Mouse (Mus musculus) heart, adult 2 months (tissue): Measurements from ENCODE around the gene Kcnj3.

ENCODE experiments used
- CTCF ChIP-seq: fragments of 200-600 bp; IDR thresholded peaks from 2 replicates; pipeline ENCODE4 v1.8.1; 2022; ENCODE audit warnings: antibody characterized with exemption, mild to moderate bottlenecking, moderate library complexity
- EP300 ChIP-seq: fragments of 200-500 bp; IDR thresholded peaks from 2 replicates; pipeline ENCODE4 v1.6.1; 2011; ENCODE audit warnings: low read depth, low read length, control low read depth; ENCODE audit not compliant: insufficient read depth

DNA sequence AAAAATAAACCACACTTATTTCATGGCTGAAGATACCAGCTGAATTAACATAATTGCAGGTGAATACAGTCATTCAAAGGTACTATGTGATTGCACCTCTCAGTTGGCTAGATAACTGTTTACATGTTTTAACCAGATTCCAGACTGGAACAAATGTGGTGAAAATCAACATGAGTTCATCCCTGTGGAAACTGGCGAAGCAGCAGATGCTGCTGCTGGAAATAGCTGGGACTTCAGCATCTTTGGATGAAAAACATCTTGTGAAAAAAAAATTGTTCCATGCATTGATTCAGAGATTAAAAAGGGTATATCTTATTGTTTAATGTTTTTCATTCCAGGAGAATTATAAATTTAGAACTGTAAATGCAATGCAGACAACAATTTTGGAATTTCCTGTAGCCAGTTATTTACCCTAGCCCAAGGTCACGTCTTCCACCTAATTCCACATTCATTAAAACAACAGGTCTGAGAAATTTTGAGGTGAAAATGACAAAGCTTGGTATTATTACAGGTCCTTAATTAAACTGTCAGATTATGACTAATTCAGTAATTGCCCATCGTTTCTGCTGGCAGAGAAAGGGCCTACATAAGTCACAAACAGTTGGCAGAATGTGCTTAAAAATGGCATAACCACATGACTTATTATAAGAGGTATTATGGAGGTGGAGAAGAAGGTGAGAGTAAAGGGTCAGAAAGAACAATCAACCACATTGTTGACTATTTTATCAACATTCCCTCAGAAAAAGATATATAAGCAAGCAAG lies 155.6 kb downstream of the Kcnj3 start:
- no peak for TF ChIP-seq EP300
- TF ChIP-seq CTCF: no peak
